Mouse (Mus musculus): ENCODE results near the gene Pbx3. TPM values are rescaled to one million over a fixed set of nuclear protein-coding genes. Genes with fewer than 3 reads are reported as not detected.

Pbx3 gene
- polyA plus RNA-seq, 1 experiment from 2014 or later = 19.6 TPM

DNA sequence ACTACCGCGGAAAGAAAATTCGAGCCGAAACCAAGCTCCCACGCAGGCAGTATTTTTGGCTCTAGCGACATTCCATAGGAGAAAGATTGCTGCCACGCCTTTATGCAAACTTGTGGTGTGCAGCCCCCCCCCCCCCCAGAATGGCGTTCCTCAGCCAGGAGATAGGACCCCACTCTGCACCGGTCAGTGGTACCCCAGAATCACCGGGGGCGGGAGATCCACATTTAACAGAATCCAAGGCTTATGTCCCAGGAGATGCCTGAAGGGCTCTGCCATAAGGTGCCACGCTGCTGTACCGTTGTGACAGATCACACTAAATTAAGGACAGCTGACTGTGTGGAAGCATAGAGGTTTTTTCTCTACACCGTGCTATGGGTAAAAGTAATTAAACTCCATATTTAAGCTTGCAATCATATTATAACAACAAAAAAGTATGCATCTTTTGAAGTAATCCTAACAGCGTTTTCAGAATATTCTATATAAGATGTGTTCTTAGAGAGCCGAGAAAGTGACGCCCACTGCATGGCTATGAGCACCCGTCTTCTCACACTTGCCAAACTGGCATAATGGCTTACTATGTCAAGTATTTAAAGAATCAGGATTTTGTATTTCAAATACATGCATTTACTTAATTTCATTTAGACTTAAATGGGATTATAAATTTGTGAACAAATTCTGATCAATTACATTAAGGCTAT, 122.8 kb downstream of the Pbx3 start:
- ATAC-seq (replicated peaks; ENCODE audit: low FRiP score) (no peak), DNase-seq (ENCODE audit: low spot score) (no peak)
- 6% methylated on average over 18 of the region's 18 CpGs for WGBS

DNA sequence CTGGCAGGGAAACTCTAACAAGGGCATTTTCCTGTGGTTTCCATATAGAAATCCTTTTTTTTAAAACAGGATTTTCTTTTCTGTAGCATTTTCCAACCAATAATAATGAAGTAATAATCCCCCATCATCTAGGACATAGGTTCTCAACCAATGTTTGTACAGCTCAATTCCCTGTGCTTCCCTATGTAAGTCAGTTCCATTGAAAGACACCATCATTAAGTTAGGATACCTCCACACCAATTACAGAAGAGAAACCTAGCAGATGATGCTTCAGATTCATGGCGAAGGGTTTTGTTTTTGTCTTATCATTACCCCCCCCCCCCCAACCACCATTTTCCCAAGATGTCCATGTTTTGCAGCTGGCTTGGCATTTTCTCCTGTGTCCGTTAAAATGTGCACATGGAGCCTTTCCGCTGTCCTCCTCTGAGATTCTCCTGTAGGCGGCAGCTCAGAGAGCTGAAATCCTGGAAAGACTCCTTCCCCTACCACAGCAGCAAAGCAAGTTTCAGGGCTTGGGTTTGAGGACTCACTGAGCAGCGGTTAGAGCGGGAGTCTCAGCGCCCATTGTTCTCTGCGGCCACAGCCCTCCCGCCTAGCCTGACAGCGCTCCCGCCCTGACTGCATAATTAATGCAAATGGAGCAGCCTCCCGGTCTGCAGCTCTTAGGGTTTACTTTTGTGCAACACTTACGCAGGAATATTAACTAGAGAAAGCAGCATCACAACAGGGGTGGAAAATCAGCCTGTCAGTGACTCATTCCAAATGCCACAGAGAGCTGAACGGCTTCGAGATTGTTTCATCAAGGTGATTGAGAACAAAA, 123.6 kb downstream of the Pbx3 start:
- Histone ChIP-seq H3K9me3 (ENCODE audit: control insufficient read depth, low read length) (no peaks in the 10 kb centered on the region), H3K9ac (ENCODE audit: low read depth, low read length) (peak overlapping the region; percentile 66), H3K4me1 (replicated peaks; ENCODE audit: control insufficient read depth, insufficient read depth, low read length) (peaks cover 6% of the 10 kb centered on the region; the same call in 1 of the 2 replicates), H3K27me3 (replicated peaks; ENCODE audit: control insufficient read depth, insufficient read depth, low read length) (no peaks in the 10 kb centered on the region), H3K36me3 (ENCODE audit: control insufficient read depth, insufficient read depth, low read length) (no peaks in the 10 kb centered on the region), H3K27ac (ENCODE audit: low read depth, low read length) (peak overlapping the region; percentile 53), H3K4me3 (ENCODE audit: low read depth, low read length) (peak overlapping the region; percentile 57), H3K4me2 (peak overlapping the region; percentile 87)
- 1% methylated on average over 15 of the region's 15 CpGs for WGBS
- peak; percentile 77 for DNase-seq (ENCODE audit: low spot score)
- peak; percentile 71 for ATAC-seq (replicated peaks; ENCODE audit: low FRiP score)

More for the DNA sequence above, 122.8 kb downstream of the Pbx3 start:
- H3K36me3 ChIP-seq (ENCODE audit: control insufficient read depth, insufficient read depth, low read length) = no peaks in the 10 kb centered on the region
- H3K4me1 ChIP-seq (replicated peaks; ENCODE audit: control insufficient read depth, insufficient read depth, low read length) = peaks cover 6% of the 10 kb centered on the region; the same call in 1 of the 2 replicates
- no peaks in the 10 kb centered on the region for H3K27me3 ChIP-seq (replicated peaks; ENCODE audit: control insufficient read depth, insufficient read depth, low read length)
- H3K27ac ChIP-seq (ENCODE audit: low read depth, low read length) = no peak overlapping the region; the same call in 1 of the 2 replicates
- no peaks in the 10 kb centered on the region for H3K9me3 ChIP-seq (ENCODE audit: control insufficient read depth, low read length)
- peak overlapping the region; percentile 87 for H3K4me2 ChIP-seq
- peak overlapping the region; percentile 66 for H3K9ac ChIP-seq (ENCODE audit: low read depth, low read length)
- H3K4me3 ChIP-seq (ENCODE audit: low read depth, low read length) = peak overlapping the region; percentile 57

DNA sequence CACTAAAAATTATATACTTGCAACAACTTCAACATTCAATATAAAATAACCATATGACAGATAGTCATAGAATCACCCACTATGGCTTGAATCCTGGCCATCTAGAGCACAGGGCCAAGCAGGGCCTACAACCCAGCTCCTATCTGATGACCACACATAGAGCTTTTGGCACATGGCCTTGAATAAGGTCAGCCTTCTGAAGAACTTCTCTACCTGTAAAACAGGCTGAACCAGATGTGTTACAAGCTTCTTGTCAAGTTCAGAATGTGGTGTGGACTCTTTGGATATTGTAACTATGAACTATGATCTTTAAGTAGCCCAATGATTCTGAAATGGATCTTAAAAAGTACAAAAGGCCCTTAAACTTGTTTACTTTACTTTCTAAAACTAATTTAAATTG, 132.1 kb downstream of the Pbx3 start:
- Histone ChIP-seq H3K4me3 (ENCODE audit: low read depth, low read length) (no peak overlapping the region), H3K9ac (ENCODE audit: low read depth, low read length) (no peak overlapping the region), H3K27ac (ENCODE audit: low read depth, low read length) (no peak overlapping the region), H3K4me1 (replicated peaks; ENCODE audit: control insufficient read depth, insufficient read depth, low read length) (peaks cover 2% of the 10 kb centered on the region; the same call in 1 of the 2 replicates), H3K4me2 (no peak overlapping the region), H3K36me3 (ENCODE audit: control insufficient read depth, insufficient read depth, low read length) (no peaks in the 10 kb centered on the region), H3K27me3 (replicated peaks; ENCODE audit: control insufficient read depth, insufficient read depth, low read length) (no peaks in the 10 kb centered on the region), H3K9me3 (ENCODE audit: control insufficient read depth, low read length) (no peaks in the 10 kb centered on the region)
- DNase-seq (ENCODE audit: low spot score) = no peak
- ATAC-seq (replicated peaks; ENCODE audit: low FRiP score) = no peak

GRCm38 (mm10) chr2:34239315-34239858, 133.6 kb downstream of the Pbx3 start:
- ATAC-seq (replicated peaks; ENCODE audit: low FRiP score) = no peak

GRCm38 (mm10) chr2:34235467-34236075, 137.4 kb downstream of the Pbx3 start:
- DNase-seq (ENCODE audit: low spot score) (no peak), ATAC-seq (replicated peaks; ENCODE audit: low FRiP score) (no peak)
- Histone ChIP-seq H3K4me1 (replicated peaks; ENCODE audit: control insufficient read depth, insufficient read depth, low read length) (peaks cover 5% of the 10 kb centered on the region), H3K36me3 (ENCODE audit: control insufficient read depth, insufficient read depth, low read length) (no peaks in the 10 kb centered on the region), H3K27me3 (replicated peaks; ENCODE audit: control insufficient read depth, insufficient read depth, low read length) (no peaks in the 10 kb centered on the region), H3K4me3 (ENCODE audit: low read depth, low read length) (no peak overlapping the region), H3K9me3 (ENCODE audit: control insufficient read depth, low read length) (no peaks in the 10 kb centered on the region), H3K4me2 (no peak overlapping the region), H3K27ac (ENCODE audit: low read depth, low read length) (no peak overlapping the region), H3K9ac (ENCODE audit: low read depth, low read length) (no peak overlapping the region)
- WGBS = 59% methylated on average over 8 of the region's 8 CpGs

More at GRCm38 (mm10) chr2:34239315-34239858, 133.6 kb downstream of the Pbx3 start:
- Histone ChIP-seq H3K4me3 (ENCODE audit: low read depth, low read length) (no peak overlapping the region), H3K27me3 (replicated peaks; ENCODE audit: control insufficient read depth, insufficient read depth, low read length) (no peaks in the 10 kb centered on the region), H3K4me2 (no peak overlapping the region), H3K27ac (ENCODE audit: low read depth, low read length) (no peak overlapping the region), H3K9ac (ENCODE audit: low read depth, low read length) (no peak overlapping the region), H3K4me1 (replicated peaks; ENCODE audit: control insufficient read depth, insufficient read depth, low read length) (no peaks in the 10 kb centered on the region), H3K36me3 (ENCODE audit: control insufficient read depth, insufficient read depth, low read length) (no peaks in the 10 kb centered on the region), H3K9me3 (ENCODE audit: control insufficient read depth, low read length) (no peaks in the 10 kb centered on the region)
- WGBS = 82% methylated on average over 4 of the region's 4 CpGs
- no peak for DNase-seq (ENCODE audit: low spot score)

DNA sequence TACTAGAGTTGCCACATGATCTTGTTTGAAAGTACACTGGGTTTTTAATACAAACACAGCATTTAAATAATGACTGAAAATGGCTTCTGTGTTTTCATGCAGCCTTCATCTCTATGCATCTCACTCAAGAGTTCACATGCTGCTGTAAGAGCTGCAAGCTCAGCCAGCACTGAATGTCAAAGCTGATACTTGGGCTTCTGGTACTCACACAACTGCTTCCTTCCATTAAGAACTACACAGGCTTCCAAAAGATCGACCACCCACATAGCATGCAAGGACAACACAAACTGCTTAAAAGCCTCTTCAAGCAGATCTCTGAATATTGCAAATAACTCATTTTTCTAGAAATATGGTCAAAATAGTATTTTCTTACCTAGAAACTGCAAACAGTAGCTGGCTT, 138.7 kb downstream of the Pbx3 start:
- ATAC-seq (replicated peaks; ENCODE audit: low FRiP score) = no peak
- no peak overlapping the region for H3K4me3 ChIP-seq (ENCODE audit: low read depth, low read length)
- no peaks in the 10 kb centered on the region for H3K27me3 ChIP-seq (replicated peaks; ENCODE audit: control insufficient read depth, insufficient read depth, low read length)
- 77% methylated on average over 1 of the region's 1 CpGs for WGBS
- H3K4me2 ChIP-seq = no peak overlapping the region
- no peak for DNase-seq (ENCODE audit: low spot score)
- H3K36me3 ChIP-seq (ENCODE audit: control insufficient read depth, insufficient read depth, low read length) = no peaks in the 10 kb centered on the region
- H3K9me3 ChIP-seq (ENCODE audit: control insufficient read depth, low read length) = no peaks in the 10 kb centered on the region
- no peak overlapping the region for H3K27ac ChIP-seq (ENCODE audit: low read depth, low read length)
- H3K4me1 ChIP-seq (replicated peaks; ENCODE audit: control insufficient read depth, insufficient read depth, low read length) = peaks cover 5% of the 10 kb centered on the region
- H3K9ac ChIP-seq (ENCODE audit: low read depth, low read length) = no peak overlapping the region

- no peak overlapping the region for H3K27ac ChIP-seq (ENCODE audit: low read depth, low read length)
- no peak overlapping the region for H3K9ac ChIP-seq (ENCODE audit: low read depth, low read length)
- no peak overlapping the region for H3K4me2 ChIP-seq
- H3K4me3 ChIP-seq (ENCODE audit: low read depth, low read length) = no peak overlapping the region
- no peaks in the 10 kb centered on the region for H3K9me3 ChIP-seq (ENCODE audit: control insufficient read depth, low read length)
- ATAC-seq (replicated peaks; ENCODE audit: low FRiP score) = no peak
- H3K27me3 ChIP-seq (replicated peaks; ENCODE audit: control insufficient read depth, insufficient read depth, low read length) = no peaks in the 10 kb centered on the region
- no peaks in the 10 kb centered on the region for H3K36me3 ChIP-seq (ENCODE audit: control insufficient read depth, insufficient read depth, low read length)
- WGBS = 81% methylated on average over 5 of the region's 5 CpGs
- peaks cover 5% of the 10 kb centered on the region for H3K4me1 ChIP-seq (replicated peaks; ENCODE audit: control insufficient read depth, insufficient read depth, low read length)
- DNase-seq (ENCODE audit: low spot score) = no peak
These were observed 139.7 kb downstream of the Pbx3 start for GRCm38 (mm10) chr2:34233271-34233670.

DNA sequence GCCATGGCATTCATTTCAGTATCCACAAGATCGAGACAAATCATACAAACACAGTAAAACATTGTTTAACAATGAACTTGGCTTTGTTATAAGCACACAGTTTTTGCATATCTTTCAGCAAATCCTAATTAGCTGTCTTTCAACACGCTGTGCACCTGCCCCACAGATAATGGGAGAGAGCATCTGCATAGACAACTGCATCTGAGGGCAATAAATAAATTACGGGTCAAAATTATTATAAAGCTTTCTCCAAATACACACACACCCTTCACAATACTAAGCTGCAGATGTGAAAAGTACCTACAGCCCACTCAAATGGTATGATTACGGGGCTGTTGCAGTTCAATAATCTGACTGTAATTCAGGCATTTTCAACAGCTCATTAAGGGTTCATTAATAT, 145.3 kb downstream of the Pbx3 start:
- Histone ChIP-seq H3K27me3 (replicated peaks; ENCODE audit: control insufficient read depth, insufficient read depth, low read length) (no peaks in the 10 kb centered on the region), H3K27ac (ENCODE audit: low read depth, low read length) (no peak overlapping the region), H3K4me2 (no peak overlapping the region), H3K4me3 (ENCODE audit: low read depth, low read length) (no peak overlapping the region), H3K36me3 (ENCODE audit: control insufficient read depth, insufficient read depth, low read length) (no peaks in the 10 kb centered on the region), H3K9me3 (ENCODE audit: control insufficient read depth, low read length) (no peaks in the 10 kb centered on the region), H3K9ac (ENCODE audit: low read depth, low read length) (no peak overlapping the region), H3K4me1 (replicated peaks; ENCODE audit: control insufficient read depth, insufficient read depth, low read length) (peaks cover 5% of the 10 kb centered on the region)
- no peak for DNase-seq (ENCODE audit: low spot score)
- ATAC-seq (replicated peaks; ENCODE audit: low FRiP score) = no peak
- WGBS = 87% methylated on average over 4 of the region's 4 CpGs

All from liver, embryonic 11.5 days (tissue).